Mouse (Mus musculus) CD4-positive, CD25-positive, alpha-beta regulatory T cell, adult 9 weeks (primary cell): Measurements from ENCODE around the gene B020031M17Rik. TPM values are rescaled to one million over a fixed set of nuclear protein-coding genes. Genes with fewer than 3 reads are reported as not detected.

ENCODE experiments used
- polyA plus RNA-seq: library from polyadenylated mRNA; unstranded; fragments of 100-300 nt; shearing (Covaris generic); gene quantifications from one replicate; pipeline ENCODE4 v1.2.1, GENCODE M21; 2017

The B020031M17Rik gene
- not detected for polyA plus RNA-seq

DNA sequence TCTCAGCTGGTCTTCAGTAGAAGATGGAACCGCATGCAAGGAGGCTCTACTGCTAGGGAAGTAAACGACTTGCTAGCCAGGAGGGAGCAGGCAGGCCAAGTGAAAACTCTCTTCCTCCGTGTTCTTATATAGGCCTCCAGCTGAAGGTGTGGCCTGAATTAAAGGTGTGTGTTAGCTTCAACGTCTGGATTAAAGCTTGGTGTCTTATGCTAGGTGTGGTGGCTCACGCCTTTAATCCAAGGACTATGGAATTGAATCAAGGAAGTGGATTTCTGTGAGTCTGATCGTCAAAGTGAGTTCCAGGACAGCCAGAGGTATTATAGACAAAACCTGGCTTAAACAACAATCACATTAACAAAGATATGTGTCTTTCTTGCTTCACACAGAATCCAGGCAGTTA, at the start of gene B020031M17Rik:
B020031M17Rik (minus strand) TSS at position 101 of the 400 bp plus-strand sequence.

GRCm38 (mm10) chr13:119929172-119929571, 21.4 kb downstream of the B020031M17Rik start, which contains the start of gene Gm21761:
TSS of gene Gm21761 (minus strand) at chr13:119929272.

Other genes with a start within 250 kb of the B020031M17Rik start
- gene Nim1k, start 194.9 kb downstream of the B020031M17Rik start, polyA plus RNA-seq, result 0.68 TPM
- gene Zfp131, start 159.9 kb downstream of the B020031M17Rik start, polyA plus RNA-seq, result 20.4 TPM
- not detected for gene AF067063, start 120.6 kb downstream of the B020031M17Rik start, polyA plus RNA-seq
- gene D13Ertd608e, start 114.8 kb downstream of the B020031M17Rik start, polyA plus RNA-seq, result 0.40 TPM
- gene Tcstv1, start 56.0 kb downstream of the B020031M17Rik start, polyA plus RNA-seq, result not detected
- gene Gm21761, start 21.5 kb downstream of the B020031M17Rik start, polyA plus RNA-seq, result not detected
- gene Gm36079, start 76.2 kb upstream of the B020031M17Rik start, polyA plus RNA-seq, result not detected
- not detected for gene Gm21188, start 101.4 kb upstream of the B020031M17Rik start, polyA plus RNA-seq
- not detected for gene Gm20767, start 189.4 kb upstream of the B020031M17Rik start, polyA plus RNA-seq
- gene Gm21818, start 221.6 kb upstream of the B020031M17Rik start, polyA plus RNA-seq, result not detected